Mouse (Mus musculus): Measurements from ENCODE around the gene Olfr870. TPM values are rescaled to one million over a fixed set of nuclear protein-coding genes. Genes with fewer than 3 reads are reported as not detected.
"Not testable (repeated sequence)": the region's sequence is repeated elsewhere in the genome, so short reads cannot be mapped to it uniquely, and the experiment has no call there.

Gene Olfr870
- total RNA-seq (2014; rRNA removed) (not detected in 2 replicates), polyA plus RNA-seq (2015; fragmentation: Nextera tagmentation; extraction: Ambion mirVana) (not detected in 2 replicates)

DNA sequence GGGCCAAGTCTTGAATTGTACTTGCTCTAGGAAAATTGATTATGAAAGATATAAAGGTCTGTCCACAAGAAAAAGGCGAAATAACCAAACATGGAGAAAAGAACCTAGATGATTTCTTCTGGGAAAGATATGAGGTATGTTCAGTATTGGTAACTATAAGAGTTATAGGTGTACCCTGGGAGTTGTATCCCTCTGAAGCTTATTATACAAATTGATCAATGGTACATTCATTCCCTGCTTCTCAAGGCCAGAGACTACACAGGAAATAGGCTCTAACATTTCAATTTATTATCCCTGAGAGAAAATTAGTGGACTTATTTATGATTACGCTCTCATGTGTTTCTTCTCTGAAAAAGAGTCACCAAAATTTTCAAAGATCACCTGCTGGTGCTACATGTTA is at the start of gene Olfr870:
TSS of gene Olfr870 (minus strand) at position 101 of the 400 bp plus-strand sequence.
- Histone ChIP-seq H3K4me1 (ENCODE audit: insufficient read depth, low read length) (no peaks in the 10 kb centered on the region), H3K27ac (ENCODE audit: low read depth, low read length) (no peak within 1 kb of the TSS), H3K9me3 (ENCODE audit: low read length) (peaks cover 13% of the 10 kb centered on the region; the same call in 1 of the 2 replicates), H3K4me3 (ENCODE audit: low read depth, low read length) (no peak within 1 kb of the TSS), H3K36me3 (ENCODE audit: insufficient read depth, low read length) (no peaks in the 10 kb centered on the region), H3K4me2 (ENCODE audit: low read depth, low read length, poor library complexity, severe bottlenecking) (no peak within 1 kb of the TSS), H3K9ac (replicated peaks; ENCODE audit: low read length, poor library complexity, severe bottlenecking) (no peak within 1 kb of the TSS), H3K27me3 (ENCODE audit: insufficient read depth, low read length) (no peaks in the 10 kb centered on the region)
- ATAC-seq (ENCODE audit: low FRiP score) (no peak), DNase-seq (ENCODE audit: low spot score) (no peak)
- no peak for TF ChIP-seq CTCF (IDR thresholded peaks at IDR 0.05)
- 65% methylated on average over 2 of the region's 2 CpGs for WGBS

DNA sequence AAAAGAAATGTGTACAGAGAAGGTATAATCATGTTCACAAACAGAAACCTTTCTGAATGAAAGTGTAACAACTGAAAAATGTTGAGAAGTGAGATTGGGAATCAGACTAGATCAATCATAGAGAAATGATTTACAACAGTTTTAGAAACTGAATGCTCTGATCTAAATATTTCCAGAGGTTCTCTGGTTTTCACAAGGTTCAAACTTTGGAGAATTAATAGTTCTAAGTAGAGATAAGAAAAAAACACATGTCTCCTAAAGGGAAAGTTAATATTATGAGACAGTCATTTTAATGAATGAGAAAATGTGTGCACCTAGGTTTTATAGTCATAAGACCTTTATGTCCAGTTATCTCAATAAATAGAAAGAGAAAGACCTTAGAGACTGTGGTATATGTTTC is 38.0 kb upstream of the Olfr870 start, which contains the start of gene Olfr871:
TSS of gene Olfr871 (plus strand) at position 301 of the 400 bp plus-strand sequence.
- H3K27ac ChIP-seq (ENCODE audit: low read depth, low read length): no peak within 1 kb of the TSS
- ATAC-seq (ENCODE audit: low FRiP score): no peak
- no peak within 1 kb of the TSS for H3K4me2 ChIP-seq (ENCODE audit: low read depth, low read length, poor library complexity, severe bottlenecking)
- no peaks in the 10 kb centered on the region for H3K36me3 ChIP-seq (ENCODE audit: insufficient read depth, low read length)
- H3K9ac ChIP-seq (replicated peaks; ENCODE audit: low read length, poor library complexity, severe bottlenecking): no peak within 1 kb of the TSS
- no peaks in the 10 kb centered on the region for H3K4me1 ChIP-seq (ENCODE audit: insufficient read depth, low read length)
- peaks cover 8% of the 10 kb centered on the region; the same call in 1 of the 2 replicates for H3K9me3 ChIP-seq (ENCODE audit: low read length)
- H3K27me3 ChIP-seq (ENCODE audit: insufficient read depth, low read length): no peaks in the 10 kb centered on the region
- H3K4me3 ChIP-seq (ENCODE audit: low read depth, low read length): no peak within 1 kb of the TSS
- TF ChIP-seq CTCF (IDR thresholded peaks at IDR 0.05): no peak
- no peak for DNase-seq (ENCODE audit: low spot score)

DNA sequence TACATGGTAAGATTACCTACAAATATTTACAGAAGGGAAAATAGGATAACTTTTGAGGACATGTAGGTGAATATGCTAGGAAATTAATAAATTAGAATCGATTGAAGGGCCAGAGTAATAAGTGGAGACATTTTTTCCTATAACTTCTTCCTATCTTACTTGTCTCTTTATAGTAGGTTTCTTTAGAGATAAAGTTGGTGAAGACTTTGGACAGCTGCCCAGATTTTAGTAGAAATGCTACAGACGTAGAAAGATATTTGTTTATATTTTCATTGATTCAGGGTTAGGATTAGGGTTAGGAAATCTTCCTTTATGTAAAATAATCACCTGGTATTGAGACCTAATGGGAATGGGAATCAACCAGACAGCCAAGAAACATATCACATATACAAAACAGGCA is 37.6 kb upstream of the Olfr870 start:
- 68% methylated on average over 2 of the region's 2 CpGs for WGBS
- ATAC-seq (ENCODE audit: low FRiP score): no peak

DNA sequence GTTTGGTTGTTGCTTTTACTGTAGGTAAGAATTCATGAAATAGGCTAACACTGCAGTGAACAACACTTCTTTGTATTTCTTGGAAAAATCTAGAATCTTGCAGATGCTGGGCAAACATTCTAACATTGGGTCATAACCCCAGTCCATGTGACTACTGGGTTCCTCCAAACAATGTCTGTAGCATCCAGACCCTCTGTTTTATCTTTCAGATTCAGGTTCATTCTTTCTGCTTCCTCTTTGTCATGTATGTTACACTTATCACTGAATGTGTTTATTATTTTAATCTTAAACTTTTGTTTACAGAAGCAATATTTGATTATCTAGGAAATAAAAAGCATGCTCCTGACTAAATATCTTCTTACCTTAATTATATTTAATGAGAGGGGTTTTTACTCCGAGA is 37.0 kb upstream of the Olfr870 start:
- Histone ChIP-seq H3K9ac (replicated peaks; ENCODE audit: low read length, poor library complexity, severe bottlenecking) (no peak overlapping the region), H3K4me2 (ENCODE audit: low read depth, low read length, poor library complexity, severe bottlenecking) (no peak overlapping the region), H3K4me1 (ENCODE audit: insufficient read depth, low read length) (no peaks in the 10 kb centered on the region), H3K9me3 (ENCODE audit: low read length) (peaks cover 7% of the 10 kb centered on the region; the same call in 1 of the 2 replicates), H3K27me3 (ENCODE audit: insufficient read depth, low read length) (no peaks in the 10 kb centered on the region), H3K4me3 (ENCODE audit: low read depth, low read length) (no peak overlapping the region), H3K36me3 (ENCODE audit: insufficient read depth, low read length) (no peaks in the 10 kb centered on the region), H3K27ac (ENCODE audit: low read depth, low read length) (no peak overlapping the region)
- DNase-seq (ENCODE audit: low spot score) (no peak), ATAC-seq (ENCODE audit: low FRiP score) (no peak)
- no peak for TF ChIP-seq CTCF (IDR thresholded peaks at IDR 0.05)
- WGBS: 42% methylated on average over 1 of the region's 1 CpGs

More for the DNA sequence above, 37.6 kb upstream of the Olfr870 start:
- Histone ChIP-seq H3K4me3 (ENCODE audit: low read depth, low read length) (no peak overlapping the region), H3K9me3 (ENCODE audit: low read length) (peaks cover 10% of the 10 kb centered on the region; the same call in 1 of the 2 replicates), H3K9ac (replicated peaks; ENCODE audit: low read length, poor library complexity, severe bottlenecking) (no peak overlapping the region), H3K27ac (ENCODE audit: low read depth, low read length) (no peak overlapping the region), H3K4me1 (ENCODE audit: insufficient read depth, low read length) (no peaks in the 10 kb centered on the region), H3K36me3 (ENCODE audit: insufficient read depth, low read length) (no peaks in the 10 kb centered on the region), H3K4me2 (ENCODE audit: low read depth, low read length, poor library complexity, severe bottlenecking) (no peak overlapping the region), H3K27me3 (ENCODE audit: insufficient read depth, low read length) (no peaks in the 10 kb centered on the region)
- no peak for DNase-seq (ENCODE audit: low spot score)
- no peak for TF ChIP-seq CTCF (IDR thresholded peaks at IDR 0.05)

DNA sequence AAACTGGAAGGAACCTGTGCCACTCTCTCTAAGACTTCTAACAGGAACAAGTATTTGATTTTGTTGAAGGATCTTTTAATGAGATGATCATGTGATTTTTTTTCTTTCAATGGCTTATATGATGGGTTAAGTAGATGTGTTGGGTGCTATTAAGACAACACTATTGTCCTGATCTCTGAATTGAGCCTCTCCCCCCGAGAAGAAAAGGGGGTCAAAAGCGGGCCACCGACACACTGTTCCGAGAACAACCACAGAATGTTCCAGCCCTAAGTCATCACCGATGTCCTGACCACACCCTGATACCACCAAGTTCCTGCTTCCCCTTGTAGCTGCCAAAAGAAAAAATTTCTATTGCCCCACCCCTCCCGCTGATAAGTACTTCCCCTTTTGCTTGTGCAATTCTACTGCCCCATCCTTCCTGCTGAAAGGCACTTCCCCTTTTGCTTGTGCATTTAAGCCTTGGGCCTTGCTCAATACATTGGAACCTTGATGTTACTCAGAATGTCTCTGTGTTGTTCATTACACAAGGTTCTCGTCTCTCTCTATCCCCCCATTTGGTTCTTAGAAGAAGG is 29.6 kb upstream of the Olfr870 start:
- H3K9ac ChIP-seq (replicated peaks; ENCODE audit: low read length, poor library complexity, severe bottlenecking); DNase-seq (ENCODE audit: low spot score); H3K27me3 ChIP-seq (ENCODE audit: insufficient read depth, low read length); H3K4me3 ChIP-seq (ENCODE audit: low read depth, low read length); H3K4me2 ChIP-seq (ENCODE audit: low read depth, low read length, poor library complexity, severe bottlenecking); ATAC-seq (ENCODE audit: low FRiP score); H3K4me1 ChIP-seq (ENCODE audit: insufficient read depth, low read length); H3K27ac ChIP-seq (ENCODE audit: low read depth, low read length); H3K36me3 ChIP-seq (ENCODE audit: insufficient read depth, low read length): not testable (repeated sequence)
- 89% methylated on average over 7 of the region's 7 CpGs for WGBS
- H3K9me3 ChIP-seq (ENCODE audit: low read length): peaks cover 12% of the 10 kb centered on the region

DNA sequence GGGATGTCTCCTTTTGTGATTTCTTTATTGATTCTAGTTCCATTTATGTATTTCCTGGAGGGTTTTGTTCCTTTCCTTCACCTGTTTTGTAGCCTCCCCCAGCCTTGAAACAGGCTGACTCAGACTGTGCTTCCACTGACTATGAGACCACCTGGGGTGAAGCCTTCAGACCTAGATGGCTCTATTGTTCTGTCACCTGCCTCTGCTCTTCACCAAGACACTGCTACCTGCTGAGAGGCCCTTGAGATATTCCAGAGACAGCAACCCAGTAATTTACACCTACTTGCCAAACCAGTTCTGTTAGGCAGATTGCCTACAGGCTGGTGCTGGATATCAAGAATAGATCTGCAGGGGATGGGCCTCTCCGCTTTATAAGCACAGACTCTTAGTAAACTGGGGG is 28.3 kb upstream of the Olfr870 start:
- TF ChIP-seq CTCF (IDR thresholded peaks at IDR 0.05): no peak
- ATAC-seq (ENCODE audit: low FRiP score): no peak

More for the DNA sequence above, 28.3 kb upstream of the Olfr870 start:
- Histone ChIP-seq H3K4me1 (ENCODE audit: insufficient read depth, low read length) (no peaks in the 10 kb centered on the region), H3K27me3 (ENCODE audit: insufficient read depth, low read length) (no peaks in the 10 kb centered on the region), H3K4me3 (ENCODE audit: low read depth, low read length) (no peak overlapping the region), H3K9ac (replicated peaks; ENCODE audit: low read length, poor library complexity, severe bottlenecking) (no peak overlapping the region), H3K27ac (ENCODE audit: low read depth, low read length) (no peak overlapping the region), H3K4me2 (ENCODE audit: low read depth, low read length, poor library complexity, severe bottlenecking) (no peak overlapping the region), H3K9me3 (ENCODE audit: low read length) (peaks cover 12% of the 10 kb centered on the region), H3K36me3 (ENCODE audit: insufficient read depth, low read length) (no peaks in the 10 kb centered on the region)
- DNase-seq (ENCODE audit: low spot score): no peak
- 80% methylated on average over 1 of the region's 1 CpGs for WGBS

All from midbrain, postnatal 0 days (tissue).